Mouse (Mus musculus): ENCODE data around the gene Klk9.

Gene Klk9

DNA sequence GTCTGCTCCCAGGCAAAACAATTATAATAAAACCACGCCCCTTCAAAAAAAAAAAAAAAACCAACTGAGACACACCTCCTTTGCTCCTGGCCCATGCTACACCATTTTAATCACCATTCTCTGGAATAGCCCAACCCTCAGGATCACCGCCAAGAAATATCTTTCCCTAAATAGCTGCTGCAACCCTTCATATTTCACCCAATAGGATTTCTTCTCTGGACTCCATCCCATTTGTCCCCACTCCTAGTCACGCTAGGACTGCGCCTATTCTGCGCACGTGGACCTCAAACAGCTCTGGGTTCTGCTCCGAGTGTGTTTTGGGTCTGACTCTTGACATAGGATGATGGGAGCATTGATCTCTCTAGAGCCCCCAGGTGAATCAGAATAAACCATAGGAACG is 4.7 kb downstream of the Klk9 start:
- in situ Hi-C loops (cut with MboI): loop anchor here (10.0 kb wide), 1 partner anchor 58 kb away; no protein-coding TSS in a partner anchor

DNA sequence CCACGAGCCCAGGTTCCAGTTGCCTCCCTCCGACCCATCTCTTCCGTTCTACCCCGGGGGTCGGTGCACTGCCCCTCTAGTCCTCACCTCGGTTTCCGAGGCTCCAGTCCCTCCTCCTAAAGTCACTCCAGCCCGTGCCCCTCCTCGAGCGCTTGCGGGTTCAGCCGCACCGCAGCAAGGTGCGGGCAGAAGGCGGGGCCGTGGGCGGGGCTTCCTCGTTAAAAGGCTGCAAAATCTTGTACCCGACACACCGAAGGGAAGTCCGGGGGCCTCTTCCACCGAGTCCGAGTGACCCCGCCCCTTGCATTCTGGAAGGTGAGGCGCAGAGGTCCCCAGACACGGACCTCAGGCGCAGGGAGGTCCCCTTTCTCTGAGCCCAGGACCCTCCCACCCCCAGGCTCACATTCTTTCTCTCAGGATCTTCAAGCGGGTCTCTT is 5.7 kb downstream of the Klk9 start, which contains the start of gene Klk8:
TSS of gene Klk8 (plus strand) at position 245 of the 437 bp plus-strand sequence.
- in situ Hi-C loops (cut with MboI): loop anchor here (10.0 kb wide), 1 partner anchor 57 kb away; no protein-coding TSS in a partner anchor

GRCm38 (mm10) chr7:43797844-43798462 is 6.3 kb downstream of the Klk9 start:
- in situ Hi-C loops (cut with MboI): loop anchor here (10.0 kb wide), 1 partner anchor 57 kb away; no protein-coding TSS in a partner anchor

DNA sequence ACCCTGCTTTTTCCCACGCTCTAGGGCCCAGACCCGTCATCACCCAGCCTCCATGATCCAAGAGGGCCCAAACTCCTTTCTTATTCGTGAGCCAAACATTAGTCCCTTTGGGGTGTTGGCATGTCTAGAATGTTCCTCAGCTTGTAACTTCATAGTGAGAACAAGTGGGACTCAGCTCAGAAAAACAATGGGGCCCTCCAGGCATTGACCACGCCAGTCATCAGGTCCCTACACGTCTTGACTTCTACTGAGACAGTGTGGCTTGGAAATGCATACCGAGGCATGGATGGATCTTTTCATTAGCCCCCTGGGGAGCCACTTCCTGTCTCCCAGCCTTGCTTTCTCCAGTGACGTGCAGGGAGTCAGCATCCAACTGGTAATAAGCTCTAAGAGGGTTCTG is 8.2 kb downstream of the Klk9 start:
- in situ Hi-C loops (cut with MboI): loop anchor here (10.0 kb wide), 1 partner anchor 55 kb away; no protein-coding TSS in a partner anchor

DNA sequence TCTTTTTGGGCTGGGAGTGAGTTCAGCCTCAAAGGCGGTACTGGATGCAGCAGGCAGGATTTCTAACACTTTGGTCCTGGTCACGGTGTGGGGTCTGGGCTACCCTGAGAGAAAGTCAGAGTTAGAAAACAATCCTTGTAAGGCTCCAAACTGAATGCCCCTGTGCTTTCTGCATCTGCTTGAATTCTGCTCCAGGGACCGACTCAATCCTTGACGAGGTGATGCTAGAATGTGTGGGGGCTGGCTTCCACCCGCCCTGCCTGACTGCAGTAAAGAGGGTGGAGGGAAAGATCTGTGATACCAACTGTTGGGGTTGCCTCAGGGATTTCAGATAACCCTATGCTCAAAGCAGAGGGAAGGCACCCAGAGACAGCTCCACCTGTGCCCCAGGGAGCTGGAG is 19.3 kb downstream of the Klk9 start, which contains the start of gene Klk7:
TSS of gene Klk7 (plus strand) at position 301 of the 400 bp plus-strand sequence.
- in situ Hi-C loops (cut with MboI): no loop called here

DNA sequence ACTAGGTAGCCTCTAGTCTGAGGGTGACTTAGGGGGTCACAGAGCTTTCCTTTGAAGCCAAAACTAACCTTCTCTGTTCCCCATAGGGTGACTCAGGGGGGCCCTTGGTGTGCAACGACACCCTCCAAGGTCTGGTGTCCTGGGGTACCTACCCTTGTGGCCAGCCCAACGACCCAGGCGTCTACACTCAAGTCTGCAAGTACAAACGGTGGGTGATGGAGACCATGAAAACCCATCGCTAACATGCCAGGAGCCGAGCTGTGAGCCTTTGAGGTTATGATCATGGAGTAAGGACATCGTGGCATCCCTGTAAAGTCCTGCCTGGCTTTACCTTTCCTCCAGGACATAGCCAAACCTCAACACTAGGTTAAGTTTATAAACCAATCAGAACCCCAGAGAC is 23.5 kb downstream of the Klk9 start:
- in situ Hi-C loops (cut with MboI): no loop called here

DNA sequence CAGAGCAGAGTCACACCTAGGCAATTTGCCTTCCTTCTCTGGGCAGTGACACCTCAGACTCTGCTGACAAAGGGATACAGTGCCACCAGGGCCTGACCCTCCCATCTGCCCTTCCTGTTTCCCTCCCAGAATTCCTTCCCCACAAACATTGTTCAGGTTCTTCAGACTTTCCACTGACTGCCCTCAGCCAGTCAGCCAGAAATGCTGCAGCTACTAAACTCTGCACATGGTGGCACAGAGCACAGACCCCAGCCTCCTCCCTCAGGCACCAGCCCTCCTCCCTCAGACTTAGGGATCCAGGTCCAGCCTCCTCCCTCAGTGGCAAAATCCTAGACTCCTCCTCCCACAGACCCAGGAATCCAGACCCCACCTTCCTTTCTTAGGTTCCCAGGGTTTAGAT is 25.1 kb downstream of the Klk9 start:
- in situ Hi-C loops (cut with MboI): no loop called here

DNA sequence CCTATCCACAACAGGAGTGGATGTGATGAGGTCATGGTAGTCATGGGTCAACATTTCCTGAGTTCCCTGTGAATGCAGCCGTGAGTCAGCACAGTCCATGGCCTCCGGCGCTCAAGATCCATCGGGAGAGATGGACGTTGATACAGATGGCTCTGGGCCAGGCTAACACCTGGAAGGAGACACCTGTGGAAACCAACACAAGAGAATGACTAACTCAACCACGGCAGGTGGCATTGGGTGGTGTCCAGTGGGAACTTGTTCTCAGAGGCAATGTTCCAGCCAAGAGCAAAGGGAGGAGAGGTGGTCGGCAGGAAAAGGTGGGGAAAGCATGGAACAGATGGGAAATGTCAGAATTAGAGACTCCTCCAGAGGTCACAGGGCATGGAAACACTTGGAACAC is 29.9 kb downstream of the Klk9 start:
- in situ Hi-C loops (cut with MboI): no loop called here

- in situ Hi-C loops (cut with MboI): no loop called here
Measured at GRCm38 (mm10) chr7:43824199-43824598, 32.5 kb downstream of the Klk9 start, which contains the start of gene Klk6. Klk6 (plus strand) TSS chr7:43824499.

DNA sequence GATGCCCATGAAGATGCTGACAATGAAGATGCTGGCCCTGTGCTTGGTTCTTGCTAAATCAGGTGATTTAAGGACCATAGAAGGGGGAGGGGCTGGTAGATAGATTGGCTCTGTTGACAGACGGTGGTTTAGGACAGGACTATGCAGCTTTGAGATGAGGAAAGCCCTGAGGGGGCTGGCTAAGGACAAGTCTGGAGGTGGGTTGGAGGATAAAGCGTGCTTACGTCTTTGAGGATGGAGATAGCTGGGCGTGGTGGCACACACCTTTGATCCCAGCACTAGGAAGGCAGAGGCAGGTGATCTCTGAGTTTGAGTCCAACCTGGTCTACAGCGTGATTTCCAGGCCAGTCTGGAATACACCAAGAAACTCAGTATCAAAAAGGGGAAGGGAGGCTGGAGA is 34.4 kb downstream of the Klk9 start:
- in situ Hi-C loops (cut with MboI): no loop called here

DNA sequence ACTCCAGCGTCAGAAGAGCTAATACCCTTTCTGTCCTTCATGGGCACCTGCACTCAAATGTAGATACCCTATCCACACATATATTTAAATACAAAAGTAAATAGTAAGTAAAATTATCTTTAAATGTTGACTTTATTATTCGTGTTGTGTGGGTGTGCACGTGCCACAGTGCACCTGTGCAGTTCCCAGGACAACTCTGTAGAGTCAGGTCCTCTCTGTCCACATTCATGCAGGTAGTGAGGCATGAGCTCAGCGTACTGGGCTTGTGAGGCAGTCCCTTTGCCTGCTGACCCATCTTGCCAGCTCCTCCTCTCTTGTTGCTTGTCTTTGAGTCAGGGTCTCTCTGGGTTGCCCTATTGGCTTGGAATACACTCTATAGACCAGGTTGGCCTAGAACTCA is 36.0 kb downstream of the Klk9 start:
- in situ Hi-C loops (cut with MboI): no loop called here

DNA sequence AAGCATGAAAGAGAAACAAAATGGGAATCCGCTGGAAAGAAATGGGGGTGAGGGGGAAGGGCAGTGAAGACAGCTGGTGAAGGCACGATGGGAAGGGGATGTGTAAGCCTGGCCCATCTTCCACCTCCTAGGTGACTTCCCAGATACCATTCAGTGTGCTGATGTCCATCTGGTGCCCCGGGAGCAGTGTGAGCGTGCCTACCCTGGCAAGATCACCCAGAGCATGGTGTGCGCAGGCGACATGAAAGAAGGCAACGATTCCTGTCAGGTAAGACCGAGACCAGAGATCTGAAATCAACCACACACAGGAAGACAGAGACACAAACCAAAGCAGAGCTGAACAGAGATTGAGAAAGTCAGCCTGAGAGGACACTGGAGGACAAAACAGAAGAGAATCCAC is 37.3 kb downstream of the Klk9 start:
- in situ Hi-C loops (cut with MboI): no loop called here

DNA sequence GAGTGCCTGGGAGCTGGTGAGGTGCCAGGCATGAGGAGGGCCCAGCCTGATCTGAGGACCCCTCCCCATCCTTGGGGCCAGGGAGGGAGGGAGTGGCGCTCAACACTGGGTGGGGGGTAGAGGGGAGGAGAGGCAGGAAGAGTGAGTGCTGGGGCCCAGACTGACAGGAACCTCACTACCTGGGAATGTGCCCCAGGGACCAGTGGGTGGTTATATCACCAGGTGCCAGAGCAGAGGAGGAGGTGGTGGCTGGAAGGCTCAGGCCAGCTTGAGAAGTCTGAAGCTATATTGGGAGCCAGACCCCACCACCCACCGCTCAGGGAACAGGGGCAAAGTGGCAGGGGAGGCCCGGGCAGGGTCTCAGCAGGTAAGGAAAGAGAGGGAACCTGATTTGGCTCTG is 50.0 kb downstream of the Klk9 start, which contains the start of gene Klk5:
TSS of gene Klk5 (plus strand) at position 271 of the 400 bp plus-strand sequence.
- in situ Hi-C loops (cut with MboI): no loop called here

DNA sequence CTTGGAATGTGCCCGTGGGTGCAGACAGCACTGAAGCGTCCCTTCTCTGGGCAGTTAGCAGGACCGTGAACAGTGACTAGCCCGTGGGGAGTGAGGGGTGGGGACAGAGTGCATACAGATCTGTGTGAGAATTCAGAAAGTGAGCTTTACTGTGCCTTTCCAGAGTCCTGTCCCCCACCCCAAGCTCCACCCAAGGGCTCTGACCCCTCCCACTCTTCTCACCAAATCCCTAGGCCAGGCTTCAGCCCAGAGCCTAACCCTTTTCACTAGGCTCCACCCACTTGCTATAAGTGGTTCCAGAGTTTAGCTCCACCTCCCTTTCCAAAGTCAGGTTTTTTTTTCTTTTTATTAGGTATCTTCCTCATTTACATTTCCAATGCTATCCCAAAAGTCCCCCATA is 52.1 kb downstream of the Klk9 start:
- in situ Hi-C loops (cut with MboI): no loop called here

All from mature B cell (primary cell).